Mouse (Mus musculus) lung, postnatal 36 days (tissue): Measurements from ENCODE around the gene Gm17783.
A peak's percentile ranks its signal among the peaks of the same experiment; 100 is the strongest.
"Not testable (repeated sequence)": the region's sequence is repeated elsewhere in the genome, so short reads cannot be mapped to it uniquely, and the experiment has no call there.

Experiments used
- DNase-seq: peaks from one replicate; pipeline ENCODE4 v3.0.0; 2022; ENCODE audit warnings: mixed read lengths

Gm17783 gene

DNA sequence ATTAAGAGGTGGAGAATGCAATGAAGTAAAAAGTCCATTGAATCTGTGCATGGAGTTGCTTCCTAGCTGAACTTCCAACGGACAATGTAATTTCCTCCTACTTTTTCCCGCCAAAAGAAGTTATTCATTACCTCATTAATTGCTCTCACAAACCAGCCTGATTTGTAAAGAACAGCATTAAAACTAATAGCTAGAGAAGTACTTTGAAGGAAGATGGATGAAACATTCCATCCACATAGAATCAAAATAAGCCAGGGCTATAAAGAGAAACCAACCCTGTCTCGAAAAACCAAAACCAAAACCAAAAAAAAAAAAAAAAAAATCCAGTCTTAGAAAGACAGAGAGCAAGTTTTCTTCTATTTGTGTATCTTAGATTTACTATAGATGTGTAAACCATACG is at the start of gene Gm17783:
Gene Gm17783, minus strand, starts transcription at position 101 of the 400 bp plus-strand sequence.
- DNase-seq, result no peak

DNA sequence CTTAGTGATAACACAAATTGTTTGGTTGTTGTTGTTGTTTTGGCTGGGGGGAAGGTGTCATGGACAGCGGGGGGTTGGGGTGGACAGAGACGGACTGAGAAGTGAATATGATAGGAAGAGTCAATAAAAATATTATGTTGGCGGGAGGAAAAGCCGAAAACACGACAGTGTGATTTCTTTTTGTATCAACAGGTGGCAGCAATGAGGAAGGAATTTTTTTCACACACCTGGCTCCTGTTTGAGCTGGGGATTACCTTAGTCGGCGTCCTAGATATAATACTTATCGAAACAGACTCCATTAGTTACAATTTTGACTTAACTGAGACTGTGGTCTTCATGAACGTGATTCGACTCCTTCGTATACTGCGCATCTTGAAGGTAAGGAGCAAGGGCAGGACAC is 48.0 kb upstream of the Gm17783 start:
- DNase-seq, result peak; percentile 0

GRCm38 (mm10) chr16:45572307-45572706 is 40.5 kb upstream of the Gm17783 start:
- no peak for DNase-seq

DNA sequence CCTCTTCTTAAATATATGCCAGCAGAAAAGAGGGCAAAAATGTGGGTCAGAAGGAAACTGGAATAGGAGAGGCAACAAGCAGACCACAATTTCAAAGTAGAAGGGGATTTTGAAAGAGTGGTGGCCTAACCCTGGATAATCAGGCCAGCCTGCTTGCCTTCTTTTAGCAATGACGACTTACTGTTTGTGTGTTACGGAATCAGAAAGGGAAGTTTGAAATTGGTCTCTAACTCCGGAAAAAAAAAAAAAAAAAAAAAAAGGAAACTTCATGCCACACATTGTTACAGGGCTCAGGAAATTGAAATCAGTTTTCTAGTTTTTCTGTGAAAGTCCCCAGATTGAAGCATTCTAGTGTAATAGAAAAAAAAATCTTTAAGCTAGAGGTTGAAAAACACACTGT is 29.9 kb upstream of the Gm17783 start:
- peak; percentile 3 for DNase-seq

DNA sequence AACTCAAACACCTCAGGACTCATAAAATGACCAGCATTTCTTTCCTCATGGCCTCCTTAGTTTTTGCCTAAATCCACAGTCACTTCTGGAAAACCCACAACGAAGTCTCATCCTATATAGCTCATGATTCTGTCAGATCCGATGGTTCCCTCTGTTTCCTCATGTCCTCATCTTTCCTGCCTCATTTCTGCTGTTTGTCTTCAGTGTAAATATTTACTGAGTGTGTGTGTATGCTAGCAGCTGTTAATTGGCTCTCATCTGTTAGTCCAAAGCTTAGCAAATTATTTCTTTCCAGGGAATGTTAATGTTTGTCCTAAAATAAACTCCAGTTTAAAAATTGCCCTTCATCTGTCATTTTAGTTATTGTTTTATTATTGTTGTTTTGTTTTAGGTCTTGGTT is 19.7 kb upstream of the Gm17783 start:
- DNase-seq, result no peak

- DNase-seq, result no peak
These were observed 16.1 kb upstream of the Gm17783 start for GRCm38 (mm10) chr16:45547982-45548381.

GRCm38 (mm10) chr16:45544341-45544740 is 12.5 kb upstream of the Gm17783 start:
- peak; percentile 1 for DNase-seq

DNA sequence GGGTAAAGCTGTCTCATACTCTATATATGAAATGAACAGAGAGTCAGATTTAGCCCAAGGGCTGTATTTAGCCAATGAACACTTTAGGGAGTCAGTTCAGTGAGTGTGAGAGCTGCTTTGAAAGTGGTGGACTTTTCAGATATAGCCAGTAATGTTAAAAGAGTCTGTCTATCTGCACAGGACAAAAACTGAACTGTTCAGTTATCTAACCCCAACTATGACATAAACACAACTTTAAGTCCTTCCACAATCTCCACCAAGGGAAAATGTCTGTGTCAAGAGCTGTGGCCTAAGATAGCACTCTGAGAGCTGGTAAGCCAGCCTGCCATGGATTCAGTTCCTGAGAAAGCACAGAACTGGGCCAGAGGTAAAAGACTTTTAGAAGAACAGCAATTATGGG is 10.3 kb upstream of the Gm17783 start:
- no peak for DNase-seq

GRCm38 (mm10) chr16:45538342-45538741 is 6.5 kb upstream of the Gm17783 start:
- DNase-seq, result not testable (repeated sequence)

DNA sequence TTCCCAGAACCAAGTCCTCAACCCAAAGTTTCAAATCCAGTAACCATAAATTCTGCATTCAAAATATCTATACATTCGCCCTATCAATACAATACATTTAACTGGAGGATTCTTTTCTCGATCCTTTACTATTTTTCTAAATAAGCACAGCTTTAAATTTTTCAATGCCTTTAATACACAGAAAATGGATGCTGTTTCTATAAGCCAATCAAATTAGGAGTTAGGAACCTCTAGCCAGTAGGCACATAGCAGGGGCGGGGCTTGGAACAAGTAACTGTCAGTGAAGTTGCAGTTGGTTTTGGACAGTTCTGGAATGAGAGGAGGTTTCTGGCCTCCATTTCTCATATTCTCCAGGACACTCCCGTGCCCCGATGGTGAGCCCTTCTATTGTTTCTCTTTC is 3.2 kb upstream of the Gm17783 start, which contains the start of gene Slc9c1:
Gene Slc9c1, plus strand, starts transcription at position 301 of the 400 bp plus-strand sequence.
- no peak for DNase-seq

DNA sequence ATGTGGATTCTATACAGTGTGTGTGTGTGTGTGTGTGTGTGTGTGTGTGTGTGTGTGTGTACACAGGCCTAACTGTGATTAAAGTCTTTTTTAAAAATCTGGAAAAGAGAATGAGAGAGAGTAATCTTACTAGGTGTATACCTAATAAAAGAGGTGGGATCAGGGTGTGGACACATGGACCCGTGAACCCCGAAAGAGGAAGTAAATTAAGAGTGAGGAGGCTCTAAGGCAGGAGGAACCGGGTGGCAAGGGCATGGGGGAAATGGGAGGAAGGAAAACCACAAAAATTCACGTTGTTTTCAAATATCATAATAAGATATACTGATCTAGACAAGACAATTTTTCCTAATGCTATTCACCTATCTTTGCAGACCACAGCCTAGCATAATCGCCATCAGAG is 6.3 kb downstream of the Gm17783 start:
- no peak for DNase-seq

DNA sequence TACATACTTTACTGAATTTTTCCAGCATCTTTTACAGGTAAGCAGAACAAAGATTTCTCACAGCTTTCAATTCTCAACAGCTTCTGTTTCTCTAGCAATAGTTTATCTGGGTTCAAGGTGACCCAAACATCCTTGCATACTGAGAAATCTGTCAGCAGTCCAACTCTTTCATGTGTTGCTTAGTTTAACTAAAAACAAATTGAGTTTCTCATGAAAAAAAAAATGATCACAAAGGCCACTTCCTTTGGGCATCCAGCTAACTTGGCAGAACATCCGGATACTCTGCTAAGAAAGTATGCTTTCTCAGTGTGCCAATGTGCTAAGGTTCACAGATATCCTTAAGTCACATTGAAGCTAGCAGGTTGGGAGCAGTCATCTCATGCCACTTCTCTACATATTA is 36.5 kb downstream of the Gm17783 start:
- DNase-seq, result no peak

GRCm38 (mm10) chr16:45492927-45493326 is 38.9 kb downstream of the Gm17783 start, which contains the start of gene Gm609:
Gene Gm609 (minus strand): TSS chr16:45492969.
- no peak for DNase-seq

GRCm38 (mm10) chr16:45476991-45477390 is 54.9 kb downstream of the Gm17783 start:
- no peak for DNase-seq

GRCm38 (mm10) chr16:45471836-45472235 is 60.0 kb downstream of the Gm17783 start:
- DNase-seq, result not testable (repeated sequence)
